Mouse (Mus musculus): ENCODE results near the gene Oas2.
"Not testable (repeated sequence)": the region's sequence is repeated elsewhere in the genome, so short reads cannot be mapped to it uniquely, and the experiment has no call there.

DNA sequence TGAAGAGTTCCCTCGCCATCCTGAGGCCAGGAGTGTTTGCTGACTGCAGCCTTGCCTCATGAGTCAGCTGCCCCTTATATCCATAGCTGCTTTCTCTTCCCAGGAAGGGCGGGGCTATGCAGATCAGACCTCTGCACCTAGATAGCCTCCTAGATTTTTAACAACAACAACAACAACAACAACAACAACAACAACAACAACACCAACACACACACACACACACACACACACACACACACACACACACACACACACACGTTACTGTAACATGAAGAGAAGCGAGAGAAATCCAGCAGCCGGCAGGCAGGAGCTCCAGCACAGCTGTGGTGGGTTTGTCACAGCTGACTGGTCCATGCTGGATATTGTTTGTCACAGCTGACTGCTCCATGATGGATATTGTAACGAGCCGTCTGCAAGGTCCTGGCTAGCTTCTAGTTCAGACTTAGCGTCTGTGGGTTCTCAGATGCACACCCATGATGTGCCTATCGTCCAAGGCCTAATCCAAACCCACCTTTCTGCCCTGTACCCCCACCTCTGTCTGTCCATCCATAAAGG, 45.9 kb upstream of the Oas2 start, which contains the start of gene Oas1e:
- not testable (repeated sequence) for TF ChIP-seq CTCF (IDR thresholded peaks at IDR 0.05; ENCODE audit: control insufficient read depth, insufficient read depth, low read length); POLR2A (IDR thresholded peaks at IDR 0.05; ENCODE audit: borderline replicate concordance, control insufficient read depth, low read depth, low read length)

Measured in bone marrow, adult 2 months (tissue).